In genomic region chr5:53154501-53154900, GRCm38 (mm10) we compare ENCODE assay signal across 12 mouse cellular contexts. TPM values are rescaled to one million over a fixed set of nuclear protein-coding genes. Genes with fewer than 3 reads are reported as not detected.
DNase-seq lines count a peak whose midpoint lies in the region; ATAC-seq lines count a peak whose summit lies in the region.
"Had no signal": no experiment of that assay in that cellular context is flagged by ENCODE, and none has a peak within 500 bp of the region (broad histone marks: within the 10 kb centered on the region; RNA-seq: fewer than 3 reads in every experiment).

No protein-coding gene starts in this region.

- no peak for ATAC-seq in cerebellum, adult (ENCODE audit: insufficient number of reproducible peaks, low FRiP score, low TSS enrichment)
- ATAC-seq: activated CD4-positive, CD25-positive, alpha-beta regulatory T cell, adult 4 months; hindbrain, embryonic 16.5 days; midbrain, embryonic 15.5 days had no signal

- DNase-seq in cerebellum, adult 11 months, result peak; percentile 44
- peak; percentile 37 for DNase-seq in ovary, postnatal 36 days (ENCODE audit: low spot score)
- DNase-seq in ovary, postnatal 10 days (ENCODE audit: low spot score), result no peak
- peak; percentile 79 to 80 for DNase-seq in layer of hippocampus, adult 8-10 months (ENCODE audit: low spot score in 2 of 2)
- DNase-seq in right cerebral cortex, postnatal 36 days (ENCODE audit: low spot score in 2 of 2), result peak; percentile 45 to 53
- no peak for DNase-seq in thymus, postnatal 10 days (ENCODE audit: low spot score in 2 of 2)
- no peak for DNase-seq in urinary bladder, postnatal 25 days (ENCODE audit: low spot score)
- DNase-seq: kidney, postnatal 10 days had no signal

RNA-seq across cellular contexts. Expression of gene Sel1l3, which starts 59.2 kb away (rescaled TPM):
- 10 to 100 TPM; 40.5 to 49.8 (median 45.6) TPM for total RNA-seq in layer of hippocampus, adult 8-10 months (2022)

Comparison
In these comparisons a context has a peak if more than half of its experiments do, and no peak if none do; other contexts are left out.
1. DNase-seq: peak in cerebellum, adult 11 months (single experiment), ovary, postnatal 36 days (single experiment), layer of hippocampus, adult 8-10 months (2 of 2) and right cerebral cortex, postnatal 36 days (2 of 2); none in ovary, postnatal 10 days (single experiment), thymus, postnatal 10 days (0 of 2) and urinary bladder, postnatal 25 days (single experiment).